Mouse (Mus musculus) intestine, embryonic 16.5 days (tissue): ENCODE data around the gene Parvg. TPM values are rescaled to one million over a fixed set of nuclear protein-coding genes. Genes with fewer than 3 reads are reported as not detected.

Experiments used
- ATAC-seq: fragments of 200-750 bp; cut with Nextera tagmentation; 2 replicates; pipeline ENCODE4 v1.8.0; 2017; ENCODE audit warnings: moderate TSS enrichment, moderate library complexity
- H3K27ac ChIP-seq: fragments of 300-500 bp; sonication (generic); 2 replicates; pipeline ENCODE4 v1.5.1; 2014; ENCODE audit warnings: mild to moderate bottlenecking, low read length
- H3K27me3 ChIP-seq: fragments of 300-500 bp; sonication (generic); replicated peaks from 2 replicates; pipeline ENCODE4 v1.6.1; 2014; ENCODE audit warnings: low read length, control low read depth, mixed read lengths; ENCODE audit not compliant: control insufficient read depth, insufficient read depth
- H3K36me3 ChIP-seq: fragments of 300-500 bp; sonication (generic); 2 replicates; pipeline ENCODE4 v1.6.1; 2014; ENCODE audit warnings: low read length, control low read depth; ENCODE audit not compliant: control insufficient read depth, insufficient read depth
- H3K4me1 ChIP-seq: fragments of 300-500 bp; sonication (generic); 2 replicates; pipeline ENCODE4 v1.6.1; 2014; ENCODE audit warnings: low read length, control low read depth, mixed read lengths; ENCODE audit not compliant: control insufficient read depth, insufficient read depth
- H3K4me2 ChIP-seq: fragments of 300-500 bp; sonication (generic); 2 replicates; pipeline ENCODE4 v1.6.1; 2014; ENCODE audit warnings: low read depth, low read length, control low read depth
- H3K4me3 ChIP-seq: fragments of 300-500 bp; sonication (generic); 2 replicates; pipeline ENCODE4 v1.5.1; 2014; ENCODE audit warnings: mild to moderate bottlenecking, low read length
- H3K9ac ChIP-seq: fragments of 300-500 bp; sonication (generic); 2 replicates; pipeline ENCODE4 v1.6.1; 2014; ENCODE audit warnings: low read depth, low read length
- H3K9me3 ChIP-seq: fragments of 300-500 bp; sonication (generic); 2 replicates; pipeline ENCODE4 v1.6.1; 2016; ENCODE audit warnings: low read length, control low read depth; ENCODE audit not compliant: control insufficient read depth
- WGBS: fragments of 180-500 bp; shearing (Covaris S2); extraction: QIAGEN DNeasy Blood & Tissue Kit; methylation state at CpG from one replicate; pipeline ENCODE4 v1.1.7; 2014; 5-methylcytosine and 5-hydroxymethylcytosine counted together
- polyA plus RNA-seq: library from polyadenylated mRNA; unstranded; fragments of >200 nt; fragmentation: Nextera tagmentation; extraction: Ambion mirVana; gene quantifications from 2 replicates; pipeline ENCODE4 v1.2.1, GENCODE M21; 2015

The Parvg gene
- polyA plus RNA-seq, 1 experiment from 2014 or later: 3.2 TPM

DNA sequence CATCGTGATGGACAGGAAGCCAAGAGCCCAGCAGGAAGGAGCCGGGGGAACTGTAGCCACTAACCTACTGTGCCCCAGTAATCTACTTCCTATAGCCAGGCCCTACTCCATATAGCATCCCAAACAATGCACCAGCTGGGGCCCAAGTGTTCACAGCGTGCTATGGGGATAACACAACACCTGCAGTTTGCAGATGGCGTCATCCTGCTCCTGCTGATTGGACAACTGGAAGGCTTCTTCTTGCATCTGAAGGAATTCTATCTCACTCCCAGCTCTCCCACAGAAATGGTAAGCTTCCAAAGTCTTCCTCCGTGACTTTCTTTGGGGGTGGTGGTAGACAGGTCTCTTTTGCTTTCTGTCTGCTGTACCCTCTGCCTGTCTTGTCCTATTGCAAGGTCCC lies 13.8 kb downstream of the Parvg start:
- ATAC-seq: no peak
- WGBS: 73% methylated on average over 5 of the region's 5 CpGs
- Histone ChIP-seq H3K36me3 (no peaks in the 10 kb centered on the region), H3K9ac (no peak overlapping the region), H3K27me3 (no peaks in the 10 kb centered on the region), H3K27ac (no peak overlapping the region), H3K9me3 (no peaks in the 10 kb centered on the region), H3K4me2 (no peak overlapping the region), H3K4me3 (no peak overlapping the region), H3K4me1 (no peaks in the 10 kb centered on the region)

- WGBS: 48% methylated on average over 2 of the region's 2 CpGs
- no peaks in the 10 kb centered on the region for H3K4me1 ChIP-seq
- H3K9me3 ChIP-seq: no peaks in the 10 kb centered on the region
- no peak overlapping the region for H3K4me2 ChIP-seq
- H3K9ac ChIP-seq: no peak overlapping the region
- H3K4me3 ChIP-seq: no peak overlapping the region
- ATAC-seq: no peak
- H3K27me3 ChIP-seq: no peaks in the 10 kb centered on the region
- H3K27ac ChIP-seq: no peak overlapping the region
- H3K36me3 ChIP-seq: no peaks in the 10 kb centered on the region
These were observed 17.1 kb downstream of the Parvg start for GRCm38 (mm10) chr15:84340926-84341325.

DNA sequence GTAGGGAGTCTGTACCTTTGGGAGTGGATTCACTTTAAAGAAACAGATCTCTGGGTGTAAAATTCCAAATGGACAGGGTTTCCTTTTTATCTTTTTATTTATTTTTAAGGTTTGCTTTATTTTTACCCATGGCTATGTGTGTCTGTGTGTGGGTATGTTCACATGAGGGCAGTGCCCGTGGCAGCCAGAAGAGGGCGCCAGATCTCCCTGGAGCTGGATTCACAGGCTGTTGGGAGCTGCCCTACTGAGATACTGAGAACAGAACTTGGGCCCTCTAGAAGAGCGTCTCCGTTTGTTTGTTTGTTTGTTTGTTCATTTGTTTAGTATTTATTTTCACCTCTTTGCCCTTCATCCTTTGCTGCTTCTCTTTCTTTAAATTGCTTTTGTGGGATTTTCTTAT lies 24.9 kb downstream of the Parvg start:
- Histone ChIP-seq H3K9ac (no peak overlapping the region), H3K4me3 (no peak overlapping the region), H3K4me1 (peaks cover 13% of the 10 kb centered on the region; the same call in 1 of the 2 replicates), H3K4me2 (no peak overlapping the region), H3K36me3 (no peaks in the 10 kb centered on the region), H3K9me3 (no peaks in the 10 kb centered on the region), H3K27me3 (no peaks in the 10 kb centered on the region), H3K27ac (no peak overlapping the region)
- ATAC-seq: no peak
- WGBS: 93% methylated on average over 4 of the region's 4 CpGs

DNA sequence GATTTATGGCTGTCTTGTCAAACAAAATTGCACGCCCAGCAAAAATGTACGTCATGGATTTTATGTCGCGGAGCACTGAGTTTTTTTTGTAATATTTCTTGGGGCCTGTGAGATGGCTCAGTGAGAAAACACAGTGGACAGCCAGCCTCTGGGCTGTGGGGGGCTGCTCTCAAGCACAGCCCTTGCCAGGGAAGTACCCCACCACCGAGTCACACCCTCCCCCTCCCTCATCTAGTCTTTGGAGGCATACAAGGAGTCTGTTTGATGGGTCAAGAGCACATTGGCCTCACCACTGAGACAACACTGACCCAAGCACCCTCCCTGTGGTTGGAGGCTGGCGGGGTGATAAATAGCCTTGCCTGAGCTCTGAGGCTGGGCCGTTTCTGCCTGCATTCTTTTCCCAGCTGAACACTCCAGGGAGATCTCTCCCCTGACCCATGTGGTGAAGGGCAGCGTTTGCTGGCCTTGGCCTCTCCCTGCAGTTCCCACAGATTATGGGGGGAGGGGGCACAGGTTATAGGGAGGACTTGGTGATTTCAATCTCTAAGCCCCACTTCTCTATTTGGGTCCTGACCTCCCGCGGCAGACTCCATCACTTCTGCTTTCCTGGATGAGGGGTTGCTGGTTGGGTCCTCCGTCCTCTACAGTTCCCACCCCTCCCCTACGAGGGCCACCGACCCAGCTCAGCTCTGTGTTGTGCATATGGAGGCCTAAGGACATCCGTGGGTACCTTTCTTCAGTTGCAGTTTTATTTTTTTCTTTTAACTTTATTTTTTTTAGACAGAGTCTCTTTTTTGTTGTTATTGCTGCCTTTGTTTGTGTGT lies 26.3 kb downstream of the Parvg start:
- no peak overlapping the region for H3K9ac ChIP-seq
- no peak for ATAC-seq
- WGBS: 37% methylated on average over 14 of the region's 14 CpGs
- H3K27ac ChIP-seq: no peak overlapping the region
- no peaks in the 10 kb centered on the region for H3K27me3 ChIP-seq
- no peak overlapping the region for H3K4me2 ChIP-seq
- no peaks in the 10 kb centered on the region for H3K9me3 ChIP-seq
- H3K36me3 ChIP-seq: no peaks in the 10 kb centered on the region
- no peak overlapping the region for H3K4me3 ChIP-seq
- peaks cover 13% of the 10 kb centered on the region; the same call in 1 of the 2 replicates for H3K4me1 ChIP-seq

DNA sequence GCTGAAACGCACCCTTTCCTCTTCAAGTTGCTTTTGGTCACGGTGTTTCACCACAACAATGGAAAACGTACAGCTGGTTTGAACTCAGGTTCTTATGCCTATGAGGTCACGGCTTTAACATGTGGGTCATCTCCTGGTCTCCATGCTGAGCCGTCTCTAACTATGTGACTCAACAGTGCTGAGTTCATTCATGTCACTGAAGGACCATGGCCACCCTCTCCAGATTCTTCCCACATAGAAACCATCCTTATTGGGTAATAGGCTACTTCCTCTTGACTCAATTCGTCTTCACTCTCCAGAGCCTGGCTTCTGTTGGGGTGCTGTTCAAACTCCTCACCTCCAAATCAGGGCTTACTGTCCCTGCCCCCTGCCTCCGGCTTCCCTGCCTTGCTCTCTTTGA lies 27.5 kb downstream of the Parvg start:
- Histone ChIP-seq H3K4me2 (no peak overlapping the region), H3K9me3 (no peaks in the 10 kb centered on the region), H3K36me3 (no peaks in the 10 kb centered on the region), H3K4me3 (no peak overlapping the region), H3K27me3 (no peaks in the 10 kb centered on the region), H3K9ac (no peak overlapping the region), H3K27ac (no peak overlapping the region), H3K4me1 (peaks cover 13% of the 10 kb centered on the region; the same call in 1 of the 2 replicates)
- WGBS: 86% methylated on average over 7 of the region's 7 CpGs
- ATAC-seq: no peak

- H3K27ac ChIP-seq: peak overlapping the region; percentile 35; the same call in 1 of the 2 replicates
- ATAC-seq: no peak
- no peaks in the 10 kb centered on the region for H3K9me3 ChIP-seq
- H3K9ac ChIP-seq: 0 out of 2 replicates have a peak overlapping the region, but pooled peaks have one; percentile 3
- WGBS: 59% methylated on average over 21 of the region's 21 CpGs
- H3K4me3 ChIP-seq: no peak overlapping the region
- H3K4me1 ChIP-seq: peaks cover 13% of the 10 kb centered on the region; the same call in 1 of the 2 replicates
- H3K36me3 ChIP-seq: no peaks in the 10 kb centered on the region
- no peaks in the 10 kb centered on the region for H3K27me3 ChIP-seq
- no peak overlapping the region for H3K4me2 ChIP-seq
These were observed 28.4 kb downstream of the Parvg start for GRCm38 (mm10) chr15:84351915-84352844.

GRCm38 (mm10) chr15:84355081-84355480 lies 31.3 kb downstream of the Parvg start:
- H3K27me3 ChIP-seq: no peaks in the 10 kb centered on the region
- no peak overlapping the region for H3K4me3 ChIP-seq
- H3K9me3 ChIP-seq: no peaks in the 10 kb centered on the region
- H3K4me2 ChIP-seq: no peak overlapping the region
- 73% methylated on average over 5 of the region's 5 CpGs for WGBS
- no peaks in the 10 kb centered on the region for H3K36me3 ChIP-seq
- no peak overlapping the region for H3K9ac ChIP-seq
- H3K27ac ChIP-seq: no peak overlapping the region
- H3K4me1 ChIP-seq: peaks cover 13% of the 10 kb centered on the region; the same call in 1 of the 2 replicates
- ATAC-seq: no peak

DNA sequence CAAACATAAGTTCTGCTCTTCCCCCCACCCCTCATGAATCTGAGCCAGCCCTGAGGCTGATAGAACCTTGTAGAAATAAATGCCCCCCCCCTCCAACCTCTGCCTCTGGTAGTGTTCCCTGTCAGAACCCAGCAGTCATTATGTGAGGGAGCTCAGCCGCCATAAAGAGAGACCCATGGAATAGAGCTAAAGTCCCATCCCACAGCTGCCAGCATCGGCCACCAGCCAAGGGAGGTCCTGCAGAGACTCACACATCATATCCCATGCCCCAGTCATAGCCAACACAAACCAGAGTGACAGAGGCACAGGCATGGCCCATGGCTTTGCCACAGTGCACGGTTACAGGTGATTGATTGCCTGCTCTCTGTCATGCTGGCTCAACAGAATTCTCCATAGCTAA lies 40.9 kb downstream of the Parvg start:
- H3K27ac ChIP-seq: no peak overlapping the region
- H3K36me3 ChIP-seq: no peaks in the 10 kb centered on the region
- peaks cover 9% of the 10 kb centered on the region; the same call in 1 of the 2 replicates for H3K4me1 ChIP-seq
- WGBS: 71% methylated on average over 3 of the region's 3 CpGs
- H3K9ac ChIP-seq: no peak overlapping the region
- H3K4me3 ChIP-seq: no peak overlapping the region
- ATAC-seq: no peak
- H3K9me3 ChIP-seq: no peaks in the 10 kb centered on the region
- H3K4me2 ChIP-seq: no peak overlapping the region
- no peaks in the 10 kb centered on the region for H3K27me3 ChIP-seq

GRCm38 (mm10) chr15:84365675-84366381 lies 42.0 kb downstream of the Parvg start:
- Histone ChIP-seq H3K4me3 (no peak overlapping the region), H3K36me3 (no peaks in the 10 kb centered on the region), H3K9me3 (no peaks in the 10 kb centered on the region), H3K4me2 (no peak overlapping the region), H3K4me1 (peaks cover 2% of the 10 kb centered on the region; the same call in 1 of the 2 replicates), H3K9ac (no peak overlapping the region), H3K27me3 (no peaks in the 10 kb centered on the region), H3K27ac (no peak overlapping the region; the same call in none of the 2 replicates)
- 55% methylated on average over 17 of the region's 17 CpGs for WGBS
- ATAC-seq: peak; percentile 18; the same call in 1 of the 2 replicates
